Mouse (Mus musculus) limb, embryonic 15.5 days (tissue): Measurements from ENCODE around the gene Pramef8. TPM values are rescaled to one million over a fixed set of nuclear protein-coding genes. Genes with fewer than 3 reads are reported as not detected.
"Not testable (repeated sequence)": the region's sequence is repeated elsewhere in the genome, so short reads cannot be mapped to it uniquely, and the experiment has no call there.

Source experiments
- ATAC-seq: fragments of 200-750 bp; cut with Nextera tagmentation; 2 replicates; pipeline ENCODE4 v1.8.0; 2017; ENCODE audit warnings: low read depth, moderate TSS enrichment; ENCODE audit not compliant: insufficient number of reproducible peaks, low FRiP score, low TSS enrichment
- H3K27ac ChIP-seq: fragments of 300-500 bp; sonication (generic); 2 replicates; pipeline ENCODE4 v1.5.1; 2015; ENCODE audit warnings: moderate library complexity, mild to moderate bottlenecking, inconsistent platforms
- H3K27me3 ChIP-seq: fragments of 300-500 bp; sonication (generic); 2 replicates; pipeline ENCODE4 v1.6.1; 2015; ENCODE audit warnings: inconsistent platforms
- H3K36me3 ChIP-seq: fragments of 300-500 bp; sonication (generic); 2 replicates; pipeline ENCODE4 v1.6.1; 2015; ENCODE audit warnings: inconsistent platforms
- H3K4me1 ChIP-seq: fragments of 300-500 bp; sonication (generic); 2 replicates; pipeline ENCODE4 v1.6.1; 2015; ENCODE audit warnings: inconsistent platforms
- H3K4me2 ChIP-seq: fragments of 300-500 bp; sonication (generic); 2 replicates; pipeline ENCODE4 v1.6.1; 2015; ENCODE audit warnings: mild to moderate bottlenecking, inconsistent platforms
- H3K4me3 ChIP-seq: fragments of 300-500 bp; sonication (generic); 2 replicates; pipeline ENCODE4 v1.5.1; 2015; ENCODE audit warnings: mild to moderate bottlenecking, inconsistent platforms
- H3K9ac ChIP-seq: fragments of 300-500 bp; sonication (generic); 2 replicates; pipeline ENCODE4 v1.6.1; 2015; ENCODE audit warnings: inconsistent platforms
- H3K9me3 ChIP-seq: fragments of 300-500 bp; sonication (generic); 2 replicates; pipeline ENCODE4 v1.6.1; 2016; ENCODE audit warnings: inconsistent platforms
- WGBS: fragments of 180-500 bp; shearing (Covaris S2); methylation state at CpG from one replicate; pipeline ENCODE4 v1.1.7; 2015; 5-methylcytosine and 5-hydroxymethylcytosine counted together
- polyA plus RNA-seq: library from polyadenylated mRNA; unstranded; fragments of >200 nt; fragmentation: Nextera tagmentation; extraction: Ambion mirVana; gene quantifications from 2 replicates; pipeline ENCODE4 v1.2.1, GENCODE M21; 2015

Gene Pramef8
- polyA plus RNA-seq, 1 experiment from 2014 or later, result 19.8 TPM

DNA sequence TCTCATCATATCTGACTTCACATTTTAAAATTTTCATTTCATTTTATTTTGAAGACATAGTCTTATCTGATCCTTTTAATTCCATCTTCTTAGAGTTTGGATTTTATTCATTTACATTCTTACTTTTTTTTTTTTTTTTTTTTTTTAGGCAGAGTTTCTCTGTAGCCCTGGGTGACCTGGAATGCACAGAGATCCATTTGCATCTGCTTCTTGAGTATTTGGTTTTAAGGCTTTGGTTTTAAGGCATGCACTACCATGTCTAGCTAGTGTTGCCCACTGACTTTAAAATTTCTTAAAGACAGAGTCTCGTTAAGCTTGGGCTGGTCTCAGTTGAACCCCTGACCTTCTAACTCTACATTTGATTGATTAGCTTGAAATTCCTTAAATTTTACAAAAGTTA, 1.4 kb downstream of the Pramef8 start:
- WGBS, result 100% methylated on average over 1 of the region's 1 CpGs
- Histone ChIP-seq H3K36me3 (peaks cover 43% of the 10 kb centered on the region), H3K4me3 (no peak overlapping the region), H3K27ac (no peak overlapping the region), H3K4me2 (no peak overlapping the region), H3K9ac (no peak overlapping the region), H3K27me3 (no peaks in the 10 kb centered on the region), H3K9me3 (no peaks in the 10 kb centered on the region), H3K4me1 (0 out of 2 replicates have a peak, but pooled peaks cover 4% of the 10 kb centered on the region)
- ATAC-seq, result no peak

DNA sequence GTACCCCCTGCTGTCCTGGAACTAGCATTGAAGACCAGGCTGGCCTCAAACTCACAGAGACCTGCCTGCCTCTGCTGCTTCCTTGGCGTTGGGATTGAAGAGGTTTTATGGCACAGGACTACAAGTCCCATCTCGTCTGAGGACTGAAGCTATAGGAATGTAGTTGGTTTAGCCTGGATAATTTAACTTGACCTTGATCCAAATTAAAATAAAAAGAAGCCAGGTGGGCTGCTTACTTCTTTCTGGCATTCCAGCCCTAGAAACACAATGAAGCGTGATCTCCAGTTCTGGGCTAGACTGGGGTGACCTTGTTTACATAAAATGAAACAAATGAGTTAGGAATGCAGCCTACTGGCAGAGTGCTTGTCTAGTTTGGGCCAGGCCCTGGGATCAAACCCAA, 1.9 kb downstream of the Pramef8 start:
- Histone ChIP-seq H3K4me1 (0 out of 2 replicates have a peak, but pooled peaks cover 4% of the 10 kb centered on the region), H3K4me3 (no peak overlapping the region), H3K36me3 (peaks cover 48% of the 10 kb centered on the region), H3K9me3 (no peaks in the 10 kb centered on the region), H3K27ac (no peak overlapping the region), H3K4me2 (no peak overlapping the region), H3K9ac (no peak overlapping the region), H3K27me3 (no peaks in the 10 kb centered on the region)
- 91% methylated on average over 3 of the region's 3 CpGs for WGBS
- ATAC-seq, result no peak

DNA sequence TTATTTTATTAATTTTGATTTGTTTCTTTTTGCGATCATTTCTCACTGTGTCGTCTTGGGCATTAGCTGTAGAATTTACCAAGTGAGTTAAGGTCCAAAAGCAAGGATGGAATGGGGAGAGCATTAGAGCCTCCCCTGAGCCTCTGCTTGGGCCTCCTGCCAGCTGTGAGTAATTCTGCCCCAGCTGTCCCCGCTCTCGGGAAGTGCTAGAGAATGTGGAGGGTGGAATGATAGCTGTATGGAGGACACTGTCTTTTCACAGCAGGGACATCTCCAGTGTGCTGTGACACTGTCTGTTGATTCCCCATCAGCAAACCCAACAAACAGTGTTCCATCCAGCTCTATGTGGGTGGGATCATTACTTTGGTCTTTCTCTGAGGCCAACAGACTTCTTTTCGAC, 14.5 kb downstream of the Pramef8 start:
- H3K4me3 ChIP-seq, H3K27me3 ChIP-seq, H3K9me3 ChIP-seq, H3K27ac ChIP-seq, H3K4me1 ChIP-seq, H3K36me3 ChIP-seq, H3K9ac ChIP-seq, H3K4me2 ChIP-seq, ATAC-seq: not testable (repeated sequence)
- 50% methylated on average over 5 of the region's 5 CpGs for WGBS

DNA sequence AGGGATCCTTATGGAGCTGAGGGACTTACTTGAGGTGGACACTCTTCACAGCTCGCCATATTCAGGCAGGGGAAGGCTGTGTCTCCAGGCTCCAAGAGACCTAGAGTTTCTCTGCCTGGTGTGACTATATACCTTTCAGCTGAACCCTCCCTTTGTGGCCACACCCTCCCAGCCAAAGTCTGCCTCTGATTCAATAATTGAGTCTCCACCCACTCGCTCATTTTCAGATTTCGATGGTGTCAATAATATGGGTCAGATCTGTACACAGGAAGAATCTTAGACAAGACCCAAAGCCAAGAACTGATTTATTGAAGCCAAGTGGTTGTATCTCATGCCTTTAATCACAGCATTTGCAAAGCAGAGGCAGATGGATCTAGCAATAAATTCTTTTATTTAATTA, 38.0 kb downstream of the Pramef8 start, which contains the start of gene Oog4:
Gene Oog4, minus strand, starts transcription at position 101 of the 400 bp plus-strand sequence.
- Histone ChIP-seq H3K27me3 (no peaks in the 10 kb centered on the region), H3K4me2 (no peak within 1 kb of the TSS), H3K9ac (no peak within 1 kb of the TSS), H3K4me1 (no peaks in the 10 kb centered on the region), H3K27ac (no peak within 1 kb of the TSS), H3K9me3 (no peaks in the 10 kb centered on the region), H3K4me3 (no peak within 1 kb of the TSS), H3K36me3 (no peaks in the 10 kb centered on the region)
- WGBS, result 83% methylated on average over 3 of the region's 3 CpGs
- no peak for ATAC-seq

Other genes starting within 250 kb of the Pramef8 start
- gene Prdm2, start 199.4 kb upstream of the Pramef8 start, polyA plus RNA-seq, result 14.9 and 16.1 TPM in 2 replicates
- 64.0 and 70.4 TPM in 2 replicates for gene Pdpn, start 112.9 kb upstream of the Pramef8 start, polyA plus RNA-seq
- 0.99 and 1.9 TPM in 2 replicates for gene Lrrc38, start 62.7 kb upstream of the Pramef8 start, polyA plus RNA-seq
- gene Pramel1, start 18.0 kb upstream of the Pramef8 start, polyA plus RNA-seq, result not detected in 2 replicates
- gene Oog4, start 37.9 kb downstream of the Pramef8 start, polyA plus RNA-seq, result not detected in 2 replicates
- gene Gm13043, start 98.9 kb downstream of the Pramef8 start, polyA plus RNA-seq, result not detected in 2 replicates
- not detected in 2 replicates for gene Gm13040, start 123.5 kb downstream of the Pramef8 start, polyA plus RNA-seq
- not detected in 2 replicates for gene BC080695, start 139.3 kb downstream of the Pramef8 start, polyA plus RNA-seq
- gene Gm13057, start 139.3 kb downstream of the Pramef8 start, polyA plus RNA-seq, result not detected in 2 replicates
- gene Gm13083, start 202.6 kb downstream of the Pramef8 start, polyA plus RNA-seq, result not detected in 2 replicates
- not detected in 2 replicates for gene Gm13088, start 244.8 kb downstream of the Pramef8 start, polyA plus RNA-seq